Mouse (Mus musculus): ENCODE results near the gene Crip2. TPM values are rescaled to one million over a fixed set of nuclear protein-coding genes. Genes with fewer than 3 reads are reported as not detected.

Gene Crip2
- polyA plus RNA-seq, 1 experiment: 2.3 TPM

DNA sequence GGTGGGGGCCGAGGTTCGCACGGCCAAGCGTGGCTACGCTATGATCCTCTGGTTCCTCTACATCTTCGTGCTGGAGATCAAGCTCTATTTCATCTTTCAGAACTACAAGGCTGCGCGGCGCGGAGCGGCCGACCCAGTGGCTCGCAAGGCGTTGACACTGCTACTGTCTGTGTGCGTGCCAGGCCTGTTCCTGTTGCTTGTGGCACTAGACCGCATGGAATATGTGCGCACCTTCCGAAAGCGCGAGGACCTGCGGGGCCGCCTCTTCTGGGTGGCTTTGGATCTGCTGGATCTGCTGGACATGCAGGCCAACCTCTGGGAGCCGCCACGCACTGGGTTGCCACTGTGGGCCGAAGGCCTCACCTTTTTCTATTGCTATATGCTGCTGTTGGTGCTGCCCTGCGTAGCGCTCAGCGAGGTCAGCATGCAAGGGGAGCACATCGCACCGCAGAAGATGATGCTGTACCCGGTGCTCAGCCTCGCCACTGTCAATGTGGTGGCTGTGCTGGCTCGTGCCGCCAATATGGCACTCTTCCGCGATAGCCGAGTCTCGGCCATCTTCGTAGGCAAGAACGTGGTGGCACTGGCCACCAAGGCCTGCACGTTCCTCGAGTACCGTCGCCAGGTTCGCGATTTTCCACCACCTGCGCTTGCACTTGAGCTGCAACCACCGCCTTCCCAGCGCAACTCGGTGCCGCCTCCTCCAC, 48.5 kb downstream of the Crip2 start:
- Histone ChIP-seq H3K4me1 (ENCODE audit: control insufficient read depth, insufficient read depth, low read length) (0 out of 2 replicates have a peak, but pooled peaks cover 3% of the 10 kb centered on the region), H3K27ac (ENCODE audit: insufficient read depth, low read depth, low read length) (no peak overlapping the region), H3K4me3 (ENCODE audit: insufficient read depth, low read length) (no peak overlapping the region)
- TF ChIP-seq POLR2A (IDR thresholded peaks at IDR 0.05; ENCODE audit: borderline replicate concordance, low read depth, low read length) (no peak), CTCF (IDR thresholded peaks at IDR 0.05; ENCODE audit: low read depth, low read length) (no peak)

DNA sequence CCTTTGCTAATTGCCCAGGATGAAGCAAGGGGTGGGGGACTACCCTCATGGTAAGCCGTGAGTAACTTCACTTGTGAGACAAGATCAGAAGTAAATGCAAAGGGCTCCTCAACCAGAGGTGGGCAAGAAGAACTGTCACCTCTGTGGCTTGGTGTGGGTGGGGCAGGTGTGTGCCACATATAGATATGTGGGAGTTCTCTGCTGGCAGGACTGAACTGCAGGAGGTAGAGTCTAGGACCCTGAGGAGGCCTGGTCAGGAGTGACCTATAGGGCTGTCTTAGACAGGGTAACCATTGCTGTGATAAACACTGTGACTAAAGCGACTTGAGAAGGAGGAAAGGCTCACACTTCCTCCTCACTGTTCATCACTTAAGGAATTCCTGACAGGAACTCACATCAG, 53.4 kb downstream of the Crip2 start:
- Histone ChIP-seq H3K27ac (ENCODE audit: insufficient read depth, low read depth, low read length) (no peak overlapping the region), H3K4me3 (ENCODE audit: insufficient read depth, low read length) (no peak overlapping the region), H3K4me1 (ENCODE audit: control insufficient read depth, insufficient read depth, low read length) (0 out of 2 replicates have a peak, but pooled peaks cover 3% of the 10 kb centered on the region)
- TF ChIP-seq CTCF (IDR thresholded peaks at IDR 0.05; ENCODE audit: low read depth, low read length) (no peak), POLR2A (IDR thresholded peaks at IDR 0.05; ENCODE audit: borderline replicate concordance, low read depth, low read length) (no peak)

Other genes starting within 250 kb of the Crip2 start
- gene Jag2, start 210.5 kb upstream of the Crip2 start, polyA plus RNA-seq (2012; ENCODE audit: insufficient read depth, insufficient read length, missing spikeins): 2.8 and 3.2 TPM in 2 replicates
- 31.4 and 32.1 TPM in 2 replicates for gene Nudt14, start 198.1 kb upstream of the Crip2 start, polyA plus RNA-seq (2012; ENCODE audit: insufficient read depth, insufficient read length, missing spikeins)
- gene Btbd6, start 163.8 kb upstream of the Crip2 start, polyA plus RNA-seq (2012; ENCODE audit: insufficient read depth, insufficient read length, missing spikeins): 9.0 and 9.9 TPM in 2 replicates
- 42.1 and 49.9 TPM in 2 replicates for gene Brf1, start 139.5 kb upstream of the Crip2 start, polyA plus RNA-seq (2012; ENCODE audit: insufficient read depth, insufficient read length, missing spikeins)
- 53.4 and 62.2 TPM in 2 replicates for gene Pacs2, start 125.7 kb upstream of the Crip2 start, polyA plus RNA-seq (2012; ENCODE audit: insufficient read depth, insufficient read length, missing spikeins)
- gene Tex22, start 65.7 kb upstream of the Crip2 start, polyA plus RNA-seq (2012; ENCODE audit: insufficient read depth, insufficient read length, missing spikeins): not detected in 2 replicates
- gene Mta1, start 42.0 kb upstream of the Crip2 start, polyA plus RNA-seq (2012; ENCODE audit: insufficient read depth, insufficient read length, missing spikeins): 38.9 and 43.0 TPM in 2 replicates
- 582 and 589 TPM in 2 replicates for gene Crip1, start 6.1 kb downstream of the Crip2 start, polyA plus RNA-seq (2012; ENCODE audit: insufficient read depth, insufficient read length, missing spikeins)
- gene Tedc1, start 16.2 kb downstream of the Crip2 start, polyA plus RNA-seq (2012; ENCODE audit: insufficient read depth, insufficient read length, missing spikeins): 7.1 and 8.7 TPM in 2 replicates
- gene Tmem121, start 45.7 kb downstream of the Crip2 start, polyA plus RNA-seq (2012; ENCODE audit: insufficient read depth, insufficient read length, missing spikeins): not detected in 2 replicates

Measured in bone marrow macrophage, adult 2 months (primary cell).